Mouse (Mus musculus) stomach, adult 2 months (tissue): ENCODE results near the gene Pdlim7. TPM values are rescaled to one million over a fixed set of nuclear protein-coding genes. Genes with fewer than 3 reads are reported as not detected.

Experiments used
- polyA plus RNA-seq: library from polyadenylated mRNA; depleted of rRNA; stranded (reverse); fragments of >200 nt; gene quantifications from 2 replicates; pipeline ENCODE4 v1.2.3, GENCODE M21; 2012; rRNA removed

The Pdlim7 gene
- 151 and 166 TPM in 2 replicates for polyA plus RNA-seq

GRCm38 (mm10) chr13:55513111-55513748, at the start of gene Pdlim7:
Pdlim7 (minus strand) TSS chr13:55513676.

GRCm38 (mm10) chr13:55536194-55537175, 23.0 kb upstream of the Pdlim7 start, which contains the start of gene Ddx41:
Ddx41 (minus strand) TSS chr13:55536658.

GRCm38 (mm10) chr13:55529198-55529915, 15.9 kb upstream of the Pdlim7 start, which contains the start of gene Dok3:
Dok3 (minus strand) TSS chr13:55529296.

GRCm38 (mm10) chr13:55487578-55488498, 25.6 kb downstream of the Pdlim7 start, which contains the start of gene Dbn1:
Dbn1 (minus strand) TSS chr13:55488111.

GRCm38 (mm10) chr13:55464027-55464884, 49.2 kb downstream of the Pdlim7 start, which contains the start of gene Prr7:
Prr7 (plus strand) TSS chr13:55464267.

Other genes starting within 250 kb of the Pdlim7 start
- gene Prelid1, start 193.2 kb downstream of the Pdlim7 start, polyA plus RNA-seq, result 289 and 320 TPM in 2 replicates
- gene Rab24, start 191.7 kb downstream of the Pdlim7 start, polyA plus RNA-seq, result 34.2 and 43.9 TPM in 2 replicates
- 5.1 and 5.3 TPM in 2 replicates for gene Mxd3, start 183.9 kb downstream of the Pdlim7 start, polyA plus RNA-seq
- 39.7 and 43.4 TPM in 2 replicates for gene Lman2, start 150.9 kb downstream of the Pdlim7 start, polyA plus RNA-seq
- gene Rgs14, start 143.9 kb downstream of the Pdlim7 start, polyA plus RNA-seq, result 0.81 and 1.3 TPM in 2 replicates
- 0.05 and 0.14 TPM in 2 replicates for gene Slc34a1, start 115.5 kb downstream of the Pdlim7 start, polyA plus RNA-seq
- not detected in 2 replicates for gene Pfn3, start 98.4 kb downstream of the Pdlim7 start, polyA plus RNA-seq
- gene F12, start 86.9 kb downstream of the Pdlim7 start, polyA plus RNA-seq, result 0.70 TPM in 1 of 2 replicates, not detected in the other
- 22.8 and 30.1 TPM in 2 replicates for gene Grk6, start 68.6 kb downstream of the Pdlim7 start, polyA plus RNA-seq
- 7.2 and 14.2 TPM in 2 replicates for gene Prr7, start 49.4 kb downstream of the Pdlim7 start, polyA plus RNA-seq
- gene Dbn1, start 25.6 kb downstream of the Pdlim7 start, polyA plus RNA-seq, result 25.3 and 45.7 TPM in 2 replicates
- gene Dok3, start 15.6 kb upstream of the Pdlim7 start, polyA plus RNA-seq, result 4.9 and 8.1 TPM in 2 replicates
- gene Ddx41, start 23.0 kb upstream of the Pdlim7 start, polyA plus RNA-seq, result 17.7 and 18.4 TPM in 2 replicates
- 42.6 and 47.6 TPM in 2 replicates for gene Fam193b, start 57.4 kb upstream of the Pdlim7 start, polyA plus RNA-seq
- gene Tmed9, start 60.1 kb upstream of the Pdlim7 start, polyA plus RNA-seq, result 35.1 and 36.6 TPM in 2 replicates
- gene B4galt7, start 86.2 kb upstream of the Pdlim7 start, polyA plus RNA-seq, result 8.4 and 8.8 TPM in 2 replicates
- 3.0 and 5.5 TPM in 2 replicates for gene Caml, start 109.3 kb upstream of the Pdlim7 start, polyA plus RNA-seq
- gene Ddx46, start 121.4 kb upstream of the Pdlim7 start, polyA plus RNA-seq, result 2.4 and 3.5 TPM in 2 replicates
- 3.6 and 5.1 TPM in 2 replicates for gene B230219D22Rik, start 179.4 kb upstream of the Pdlim7 start, polyA plus RNA-seq
- gene Txndc15, start 201.0 kb upstream of the Pdlim7 start, polyA plus RNA-seq, result 13.7 and 20.4 TPM in 2 replicates
- gene Pcbd2, start 213.7 kb upstream of the Pdlim7 start, polyA plus RNA-seq, result 10.5 and 14.5 TPM in 2 replicates